9 mouse cellular contexts compared by ENCODE assay signal in genomic region chr16:17776828-17777227, GRCm38 (mm10). TPM values are rescaled to one million over a fixed set of nuclear protein-coding genes. Genes with fewer than 3 reads are reported as not detected.
DNase-seq lines count a peak whose midpoint lies in the region; TF ChIP-seq lines count a peak whose summit lies in the region.
"Had no signal": no experiment of that assay in that cellular context is flagged by ENCODE, and none has a peak within 500 bp of the region (broad histone marks: within the 10 kb centered on the region; RNA-seq: fewer than 3 reads in every experiment).

No protein-coding gene starts in this region.

- H3K27me3 ChIP-seq in heart, embryonic 10.5 days (ENCODE audit: insufficient read depth, poor library complexity, severe bottlenecking): no peaks in the 10 kb centered on the region
- H3K27me3 ChIP-seq in testis, adult 2 months (ENCODE audit: control insufficient read depth, insufficient read depth, low read length): no peaks in the 10 kb centered on the region
- H3K27me3 ChIP-seq: limb, embryonic 13.5 days had no signal

- H3K36me3 ChIP-seq in heart, embryonic 10.5 days: peaks cover 57% of the 10 kb centered on the region
- H3K36me3 ChIP-seq in testis, adult 2 months (ENCODE audit: control insufficient read depth, insufficient read depth, low read length): no peaks in the 10 kb centered on the region

- no peaks in the 10 kb centered on the region for H3K9me3 ChIP-seq in heart, embryonic 10.5 days
- H3K9me3 ChIP-seq: limb, embryonic 13.5 days had no signal

- H3K4me3 ChIP-seq in heart, embryonic 10.5 days: no peak overlapping the region
- H3K4me3 ChIP-seq in testis, adult 2 months (ENCODE audit: control insufficient read depth, low read depth, low read length): no peak overlapping the region
- no peak overlapping the region for H3K4me3 ChIP-seq in cortical plate, adult 2 months (ENCODE audit: insufficient read depth, low read length)
- H3K4me3 ChIP-seq: limb, embryonic 13.5 days had no signal

- H3K4me1 ChIP-seq in heart, embryonic 10.5 days: no peaks in the 10 kb centered on the region
- no peaks in the 10 kb centered on the region for H3K4me1 ChIP-seq in testis, adult 2 months (ENCODE audit: control insufficient read depth, insufficient read depth, low read length)
- no peaks in the 10 kb centered on the region for H3K4me1 ChIP-seq in cortical plate, adult 2 months (ENCODE audit: control insufficient read depth, insufficient read depth, low read length)
- H3K4me1 ChIP-seq: limb, embryonic 13.5 days had no signal

- no peak for TF ChIP-seq POLR2A in testis, adult 2 months (IDR thresholded peaks at IDR 0.05; ENCODE audit: control insufficient read depth, low read depth, low read length)
- no peak for TF ChIP-seq POLR2A in cortical plate, adult 2 months (IDR thresholded peaks at IDR 0.05; ENCODE audit: extremely low read depth, insufficient read depth, low read length)

- no peak overlapping the region for H3K27ac ChIP-seq in heart, embryonic 10.5 days
- H3K27ac ChIP-seq in testis, adult 2 months (ENCODE audit: control insufficient read depth, insufficient read depth, low read depth, low read length): no peak overlapping the region
- no peak overlapping the region for H3K27ac ChIP-seq in cortical plate, adult 2 months (ENCODE audit: insufficient read depth, low read length)
- H3K27ac ChIP-seq: limb, embryonic 13.5 days had no signal

- WGBS in heart, embryonic 10.5 days: 61% methylated on average over 11 of the region's 11 CpGs

- DNase-seq in heart, postnatal 4 days: peak; percentile 60
- no peak for DNase-seq in heart, embryonic 10.5 days (ENCODE audit: low spot score)
- no peak for DNase-seq in testis, postnatal 14 days (ENCODE audit: low spot score)
- DNase-seq in retina, postnatal 1 day: peak; percentile 65
- DNase-seq in right cerebral cortex, adult 18-20 months: no peak
- DNase-seq in urinary bladder, adult 2 months (ENCODE audit: low spot score): no peak

- TF ChIP-seq CTCF in testis, adult 2 months (IDR thresholded peaks at IDR 0.05; ENCODE audit: control insufficient read depth, insufficient read depth, insufficient replicate concordance, low read depth, low read length): peak; percentile 45; the same call in 1 of the 2 replicates
- peak; percentile 61 for TF ChIP-seq CTCF in cortical plate, adult 2 months (IDR thresholded peaks at IDR 0.05; ENCODE audit: extremely low read depth, insufficient read depth, low read length)

RNA-seq across cellular contexts. Expression of gene Klhl22, which starts 17.4 kb away (rescaled TPM):
- total RNA-seq in heart, postnatal 4 days (2021): 10 to 100 TPM; 24.6 to 25.1 TPM
- polyA plus RNA-seq in heart, embryonic 10.5 days (2016; fragmentation: Nextera tagmentation; extraction: Ambion mirVana): 47.2 and 55.4 TPM in 2 replicates
- 9.1 and 9.4 TPM in 2 replicates for polyA plus RNA-seq in testis, adult 2 months (2012; rRNA removed)
- 107 and 126 TPM in 2 replicates for polyA plus RNA-seq in cortical plate, adult 2 months (2012; rRNA removed)
- polyA plus RNA-seq in urinary bladder, adult 2 months (2012; rRNA removed): 38.8 and 40.9 TPM in 2 replicates

RNA-seq across cellular contexts. Expression of gene Scarf2, which starts 20.3 kb away (rescaled TPM):
- total RNA-seq in heart, postnatal 4 days (2021): 10 to 100 TPM; 16.6 to 17.7 TPM
- 7.0 and 12.9 TPM in 2 replicates for polyA plus RNA-seq in heart, embryonic 10.5 days (2016; fragmentation: Nextera tagmentation; extraction: Ambion mirVana)
- 4.1 and 5.6 TPM in 2 replicates for polyA plus RNA-seq in testis, adult 2 months (2012; rRNA removed)
- polyA plus RNA-seq in cortical plate, adult 2 months (2012; rRNA removed): 3.5 and 3.7 TPM in 2 replicates
- polyA plus RNA-seq in urinary bladder, adult 2 months (2012; rRNA removed): 36.0 and 45.5 TPM in 2 replicates

RNA-seq across cellular contexts. Expression of gene Med15, which starts 44.1 kb away (rescaled TPM):
- total RNA-seq in heart, postnatal 4 days (2021): 10 to 100 TPM; 40.4 to 44.4 TPM
- 45.4 and 48.0 TPM in 2 replicates for polyA plus RNA-seq in heart, embryonic 10.5 days (2016; fragmentation: Nextera tagmentation; extraction: Ambion mirVana)
- polyA plus RNA-seq in testis, adult 2 months (2012; rRNA removed): 86.1 and 95.2 TPM in 2 replicates
- 65.9 and 67.5 TPM in 2 replicates for polyA plus RNA-seq in cortical plate, adult 2 months (2012; rRNA removed)
- 36.5 and 56.4 TPM in 2 replicates for polyA plus RNA-seq in urinary bladder, adult 2 months (2012; rRNA removed)

RNA-seq across cellular contexts. Expression of gene B830017H08Rik, which starts 56.1 kb away (rescaled TPM):
- not detected for total RNA-seq in heart, postnatal 4 days (2021)
- not detected in 2 replicates for polyA plus RNA-seq in heart, embryonic 10.5 days (2016; fragmentation: Nextera tagmentation; extraction: Ambion mirVana)
- polyA plus RNA-seq in testis, adult 2 months (2012; rRNA removed): 4.5 and 5.6 TPM in 2 replicates
- polyA plus RNA-seq in cortical plate, adult 2 months (2012; rRNA removed): 5.3 and 7.4 TPM in 2 replicates
- polyA plus RNA-seq in urinary bladder, adult 2 months (2012; rRNA removed): not detected in 2 replicates

Comparison
In these comparisons a context has a peak if more than half of its experiments do, and no peak if none do; other contexts are left out.
1. DNase-seq: peak in heart, postnatal 4 days (single experiment) and retina, postnatal 1 day (single experiment); none in heart, embryonic 10.5 days (single experiment), testis, postnatal 14 days (single experiment), right cerebral cortex, adult 18-20 months (single experiment) and urinary bladder, adult 2 months (single experiment).